Mouse (Mus musculus): Measurements from ENCODE around the gene Morc2a.

Gene Morc2a

GRCm38 (mm10) chr11:3738778-3739177 lies 89.8 kb downstream of the Morc2a start:
- no peak for DNase-seq
